Mouse (Mus musculus): ENCODE measurements around the gene Foxe3. TPM values are rescaled to one million over a fixed set of nuclear protein-coding genes. Genes with fewer than 3 reads are reported as not detected.

Foxe3 gene
- polyA plus RNA-seq, 1 experiment from 2014 or later, result not detected

Other genes starting within 250 kb of the Foxe3 start
- gene Gm12830, start 104.3 kb downstream of the Foxe3 start, polyA plus RNA-seq (2014; fragmentation: Nextera tagmentation; extraction: Ambion mirVana), result not detected in 2 replicates
- gene Foxd2, start 17.1 kb downstream of the Foxe3 start, polyA plus RNA-seq (2014; fragmentation: Nextera tagmentation; extraction: Ambion mirVana), result 0.11 and 0.54 TPM in 2 replicates
- 188 and 217 TPM in 2 replicates for gene Cmpk1, start 61.2 kb upstream of the Foxe3 start, polyA plus RNA-seq (2014; fragmentation: Nextera tagmentation; extraction: Ambion mirVana)
- 1.7 and 4.8 TPM in 2 replicates for gene Stil, start 74.1 kb upstream of the Foxe3 start, polyA plus RNA-seq (2014; fragmentation: Nextera tagmentation; extraction: Ambion mirVana)
- gene Tal1, start 130.4 kb upstream of the Foxe3 start, polyA plus RNA-seq (2014; fragmentation: Nextera tagmentation; extraction: Ambion mirVana), result 23.1 and 23.8 TPM in 2 replicates
- gene Pdzk1ip1, start 162.7 kb upstream of the Foxe3 start, polyA plus RNA-seq (2014; fragmentation: Nextera tagmentation; extraction: Ambion mirVana), result 2.0 and 4.5 TPM in 2 replicates
- gene Cyp4x1, start 208.3 kb upstream of the Foxe3 start, polyA plus RNA-seq (2014; fragmentation: Nextera tagmentation; extraction: Ambion mirVana), result 7.0 and 10.8 TPM in 2 replicates